Mouse (Mus musculus) MEL (cell line): Measurements from ENCODE around the gene Psme3.

Experiments
- CTCF ChIP-seq, 3 experiments: IDR thresholded peaks in 2 of 3; conservative IDR thresholded peaks in 1 of 3; 2 replicates each; pipeline ENCODE4 v1.5.1; 2011 to 2012; ENCODE audit warnings: low read length in 3 of 3, low read depth in 2 of 3, mild to moderate bottlenecking in 2 of 3, improper control_type of control experiment in 1 of 3, inconsistent platforms in 1 of 3, mixed read lengths in 1 of 3, moderate library complexity in 1 of 3; ENCODE audit not compliant: control insufficient read depth in 1 of 3, insufficient read depth in 1 of 3, poor library complexity in 1 of 3, severe bottlenecking in 1 of 3
- EP300 ChIP-seq, 2 experiments: IDR thresholded peaks; 2 replicates each; pipeline ENCODE4 v1.6.1; 2011; ENCODE audit warnings: improper control_type of control experiment in 2 of 2, low read length in 2 of 2, low read depth in 1 of 2, mild to moderate bottlenecking in 1 of 2
- GATA1 ChIP-seq: IDR thresholded peaks from 2 replicates; pipeline ENCODE4 v1.6.1; 2011; ENCODE audit warnings: low read depth, low read length, improper control_type of control experiment
- JUND ChIP-seq: IDR thresholded peaks from 2 replicates; pipeline ENCODE4 v1.6.1; 2011; ENCODE audit warnings: low read depth, mild to moderate bottlenecking, improper control_type of control experiment, low read length
- MAFK ChIP-seq: IDR thresholded peaks from 2 replicates; pipeline ENCODE4 v1.6.1; 2011; ENCODE audit warnings: low read depth, mild to moderate bottlenecking, low read length, improper control_type of control experiment, borderline replicate concordance
- MAZ ChIP-seq: IDR thresholded peaks from 2 replicates; pipeline ENCODE4 v1.6.1; 2012; ENCODE audit warnings: low read depth, mild to moderate bottlenecking, inconsistent platforms, low read length, improper control_type of control experiment
- MXI1 ChIP-seq: IDR thresholded peaks from 2 replicates; pipeline ENCODE4 v1.6.1; 2011; ENCODE audit warnings: mild to moderate bottlenecking, low read depth, low read length, improper control_type of control experiment
- POLR2A ChIP-seq, 2 experiments: IDR thresholded peaks; 2 replicates each; pipeline ENCODE4 v1.6.1; 2011 to 2012; ENCODE audit warnings: low read length in 2 of 2, mild to moderate bottlenecking in 2 of 2, control low read depth in 1 of 2, improper control_type of control experiment in 1 of 2, low read depth in 1 of 2, moderate library complexity in 1 of 2; ENCODE audit not compliant: control insufficient read depth in 1 of 2, insufficient read depth in 1 of 2, poor library complexity in 1 of 2
- TBP ChIP-seq: IDR thresholded peaks from 2 replicates; pipeline ENCODE4 v1.8.0; 2011; ENCODE audit warnings: low read depth, low read length, improper control_type of control experiment
- USF1 ChIP-seq: IDR thresholded peaks from 2 replicates; pipeline ENCODE4 v1.6.1; 2014; ENCODE audit warnings: low read depth, mild to moderate bottlenecking, inconsistent platforms, low read length, improper control_type of control experiment, moderate library complexity
- ZMIZ1 ChIP-seq: IDR thresholded peaks from 2 replicates; pipeline ENCODE4 v1.6.1; 2012; ENCODE audit warnings: low read depth, mild to moderate bottlenecking, inconsistent platforms, low read length, improper control_type of control experiment, moderate library complexity

DNA sequence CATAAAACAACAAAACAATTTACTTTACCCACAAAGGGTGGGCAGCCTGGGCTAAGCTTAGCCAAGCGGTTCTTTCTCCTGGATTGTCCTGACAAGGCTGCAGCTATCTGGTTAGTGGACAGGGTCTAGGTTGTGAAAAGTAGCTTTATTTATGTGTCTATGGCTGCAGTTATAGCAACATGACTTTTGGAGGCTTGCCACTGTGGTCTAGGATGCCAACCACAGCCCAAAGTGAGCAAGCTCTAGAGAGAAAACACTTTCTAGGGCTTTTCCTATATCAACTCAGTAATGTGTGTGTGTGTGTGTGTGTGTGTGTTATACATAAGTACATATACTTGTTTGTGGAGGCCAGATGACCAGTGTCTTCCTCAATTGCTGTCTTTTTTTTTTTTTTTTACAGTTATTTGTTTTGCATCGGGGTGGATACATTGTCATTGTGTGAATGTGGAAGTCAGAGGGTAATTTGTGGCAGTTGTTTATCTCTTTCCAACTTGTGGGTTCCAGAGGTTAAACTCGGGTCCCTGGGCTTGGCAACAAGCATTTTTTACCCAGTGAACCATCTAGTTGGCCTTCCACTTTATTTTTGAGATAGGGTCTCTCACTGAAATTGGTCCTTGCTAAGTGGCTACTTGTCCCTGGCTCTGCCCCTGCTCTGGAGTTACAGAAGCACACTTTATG is 41.6 kb downstream of the Psme3 start:
- TF ChIP-seq MAZ: no peak
- no peak for TF ChIP-seq ZMIZ1
- TF ChIP-seq CTCF (IDR thresholded peaks at IDR 0.05 in 2 of 3, conservative IDR thresholded peaks at IDR 0.05 in 1 of 3; ENCODE audit: control insufficient read depth in 1 of 3, insufficient read depth in 1 of 3, low read depth in 2 of 3, low read length in 3 of 3, poor library complexity in 1 of 3, severe bottlenecking in 1 of 3): no peak
- TF ChIP-seq TBP: no peak
- no peak for TF ChIP-seq MXI1
- peak; percentile 50 to 80 for TF ChIP-seq EP300 (IDR thresholded peaks at IDR 0.05; ENCODE audit: low read depth in 1 of 2, low read length in 2 of 2)
- TF ChIP-seq POLR2A (IDR thresholded peaks at IDR 0.05; ENCODE audit: control insufficient read depth in 1 of 2, insufficient read depth in 1 of 2, low read depth in 1 of 2, low read length in 2 of 2, poor library complexity in 1 of 2): no peak
- no peak for TF ChIP-seq USF1
- TF ChIP-seq JUND: no peak
- no peak for TF ChIP-seq MAFK
- peak; percentile 75 for TF ChIP-seq GATA1
